Mouse (Mus musculus) bone marrow, adult 2 months (tissue): ENCODE data around the gene Map3k14.

Source experiments
- CTCF ChIP-seq: fragments of 200-500 bp; IDR thresholded peaks from 2 replicates; pipeline ENCODE4 v1.5.1; 2011; ENCODE audit warnings: low read length, control low read depth; ENCODE audit not compliant: control insufficient read depth, insufficient read depth
- POLR2A ChIP-seq: fragments of 200-500 bp; IDR thresholded peaks from 2 replicates; pipeline ENCODE4 v1.6.1; 2011; ENCODE audit warnings: low read depth, mild to moderate bottlenecking, control low read depth, low read length, borderline replicate concordance; ENCODE audit not compliant: control insufficient read depth

- TF ChIP-seq CTCF (no peak), POLR2A (no peak)
These were observed 1.6 kb upstream of the Map3k14 start for GRCm38 (mm10) chr11:103268905-103269304.
